Mouse (Mus musculus): ENCODE measurements around the gene Rps26. TPM values are rescaled to one million over a fixed set of nuclear protein-coding genes. Genes with fewer than 3 reads are reported as not detected.

Gene Rps26
- polyA plus RNA-seq, 1 experiment from 2014 or later = 493 TPM

DNA sequence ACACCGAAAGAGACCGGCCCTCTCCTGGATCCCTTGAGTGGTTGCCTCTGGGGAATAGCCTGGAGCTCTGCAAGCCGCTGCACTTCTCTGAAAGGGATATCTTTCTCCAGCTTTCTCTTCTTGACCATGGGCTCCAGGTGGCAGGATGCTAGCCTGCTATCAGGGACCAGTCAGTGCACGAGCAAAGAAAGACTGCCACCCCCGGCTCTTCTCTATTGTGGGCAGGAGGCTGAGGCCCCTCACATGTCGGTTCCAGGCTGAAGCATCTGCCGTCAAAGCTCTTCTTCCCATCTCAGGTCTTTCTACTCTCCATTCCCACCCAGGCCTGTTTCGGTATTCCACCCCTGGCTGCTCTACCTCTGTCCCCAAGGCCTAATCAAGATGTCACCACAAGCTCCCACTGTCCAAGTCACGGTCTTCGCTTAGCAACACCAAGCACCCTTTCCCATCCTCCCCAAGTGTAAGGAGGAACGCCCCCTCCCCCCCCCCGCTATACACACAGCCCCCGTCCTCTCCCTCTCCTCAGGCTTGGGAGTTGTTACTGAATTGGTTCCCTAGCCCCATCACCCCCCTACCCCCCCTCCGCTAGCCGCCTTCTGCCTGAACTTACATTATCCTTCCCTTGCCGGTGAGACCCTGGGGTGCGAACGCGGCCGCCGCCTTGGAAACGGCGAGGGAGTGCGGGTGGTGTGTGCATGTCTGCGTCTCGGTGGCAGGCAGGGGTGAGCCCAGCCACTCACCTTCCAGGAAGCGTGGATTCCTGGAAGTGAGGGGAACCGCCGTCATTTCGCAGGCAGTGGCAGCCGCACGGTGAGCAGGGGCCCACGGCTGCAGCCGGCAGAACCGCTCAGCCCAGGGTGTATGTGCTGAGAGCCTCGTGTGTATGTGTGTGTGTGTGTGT lies 18.8 kb upstream of the Rps26 start, which contains the start of gene Ikzf4:
Ikzf4 (minus strand) TSS at position 881 of the 901 bp plus-strand sequence.
- no peaks in the 10 kb centered on the region for H3K27me3 ChIP-seq (ENCODE audit: control insufficient read depth, insufficient read depth, low read length)
- no peaks in the 10 kb centered on the region for H3K9me3 ChIP-seq (ENCODE audit: control insufficient read depth, low read length)
- peak within 1 kb of the TSS; percentile 53 for H3K4me3 ChIP-seq (ENCODE audit: low read depth, low read length)
- peaks cover 29% of the 10 kb centered on the region for H3K4me1 ChIP-seq (ENCODE audit: control insufficient read depth, insufficient read depth, low read length)
- ATAC-seq (ENCODE audit: low read depth) = peak; percentile 82
- WGBS = 2% methylated on average over 34 of the region's 36 CpGs
- peaks cover 6% of the 10 kb centered on the region; the same call in 1 of the 2 replicates for H3K36me3 ChIP-seq (ENCODE audit: control insufficient read depth, insufficient read depth, low read length)
- H3K9ac ChIP-seq (replicated peaks; ENCODE audit: low read depth, low read length) = peak within 1 kb of the TSS; percentile 66
- peak within 1 kb of the TSS; percentile 72 for H3K4me2 ChIP-seq (ENCODE audit: low read depth, low read length)
- H3K27ac ChIP-seq (ENCODE audit: low read depth, low read length) = peak within 1 kb of the TSS; percentile 87

DNA sequence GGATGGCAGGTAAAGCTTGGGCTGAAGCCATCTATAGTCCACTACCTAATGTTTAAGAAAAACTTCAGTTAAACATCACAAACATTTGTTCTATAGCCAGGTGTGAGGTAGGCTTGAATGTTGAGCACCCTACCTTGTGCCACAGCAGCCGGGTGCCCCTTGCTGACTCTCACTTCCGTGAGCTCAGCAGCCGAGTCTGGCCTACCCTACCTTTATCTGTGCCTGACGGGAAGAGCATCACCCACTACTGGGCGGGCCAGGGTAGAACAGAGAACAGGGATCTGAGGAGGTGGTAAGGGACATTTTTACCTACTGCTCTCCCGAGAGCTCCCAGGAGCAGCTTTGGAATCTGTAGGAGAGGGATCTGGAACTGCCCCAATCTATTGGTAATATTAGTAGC lies 16.2 kb upstream of the Rps26 start:
- H3K9ac ChIP-seq (replicated peaks; ENCODE audit: low read depth, low read length) = no peak overlapping the region

DNA sequence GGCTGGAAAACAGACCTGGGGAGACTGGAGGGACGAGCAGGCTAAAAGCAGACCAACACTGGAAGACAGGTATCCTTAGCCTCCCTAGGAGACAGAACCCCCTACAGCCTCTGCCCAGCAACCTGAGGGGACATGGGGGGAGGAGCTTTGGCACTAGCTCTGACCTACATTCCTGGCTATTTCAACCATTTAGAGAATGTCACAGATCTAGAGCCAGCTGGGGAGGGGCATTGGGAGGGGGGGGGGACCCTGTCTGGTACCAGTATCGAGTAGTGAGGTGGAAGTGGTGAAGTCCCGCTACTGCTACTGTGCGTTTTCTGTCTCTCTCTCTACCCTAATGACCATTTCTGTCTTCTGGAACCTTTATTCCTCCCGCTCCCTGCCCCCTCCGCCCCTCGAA lies 15.3 kb upstream of the Rps26 start:
- Histone ChIP-seq H3K9ac (replicated peaks; ENCODE audit: low read depth, low read length) (no peak overlapping the region), H3K36me3 (ENCODE audit: control insufficient read depth, insufficient read depth, low read length) (peaks cover 26% of the 10 kb centered on the region)

More for the DNA sequence above, 16.2 kb upstream of the Rps26 start:
- Histone ChIP-seq H3K9me3 (ENCODE audit: control insufficient read depth, low read length) (no peaks in the 10 kb centered on the region), H3K4me3 (ENCODE audit: low read depth, low read length) (no peak overlapping the region), H3K4me1 (ENCODE audit: control insufficient read depth, insufficient read depth, low read length) (peaks cover 29% of the 10 kb centered on the region), H3K4me2 (ENCODE audit: low read depth, low read length) (no peak overlapping the region), H3K27me3 (ENCODE audit: control insufficient read depth, insufficient read depth, low read length) (no peaks in the 10 kb centered on the region), H3K27ac (ENCODE audit: low read depth, low read length) (no peak overlapping the region), H3K36me3 (ENCODE audit: control insufficient read depth, insufficient read depth, low read length) (peaks cover 23% of the 10 kb centered on the region)
- 86% methylated on average over 6 of the region's 6 CpGs for WGBS
- no peak for ATAC-seq (ENCODE audit: low read depth)

DNA sequence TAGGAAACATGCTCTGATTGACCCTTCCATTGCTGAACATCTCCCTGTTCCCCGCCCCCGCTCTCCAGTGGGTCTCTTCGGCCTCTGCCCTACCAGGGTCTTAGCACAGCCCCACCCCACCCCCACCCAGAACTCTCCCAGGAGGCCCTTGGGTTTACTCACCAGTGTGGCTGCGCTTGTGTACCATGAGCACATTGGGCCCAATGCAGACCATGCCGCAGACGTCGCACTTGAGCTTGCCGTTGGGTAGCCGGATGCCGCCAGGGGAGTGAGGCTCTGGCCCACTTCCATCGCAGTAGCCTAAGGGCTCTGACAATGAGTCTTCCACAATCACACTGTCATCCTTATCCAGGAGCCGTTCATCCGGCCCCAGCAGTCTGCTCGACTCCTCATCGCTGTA lies 14.3 kb upstream of the Rps26 start:
- H3K9me3 ChIP-seq (ENCODE audit: control insufficient read depth, low read length) = no peaks in the 10 kb centered on the region
- H3K4me3 ChIP-seq (ENCODE audit: low read depth, low read length) = no peak overlapping the region
- 90% methylated on average over 15 of the region's 15 CpGs for WGBS
- H3K27me3 ChIP-seq (ENCODE audit: control insufficient read depth, insufficient read depth, low read length) = no peaks in the 10 kb centered on the region
- no peak overlapping the region for H3K4me2 ChIP-seq (ENCODE audit: low read depth, low read length)
- no peak overlapping the region for H3K9ac ChIP-seq (replicated peaks; ENCODE audit: low read depth, low read length)
- no peak for ATAC-seq (ENCODE audit: low read depth)
- no peak overlapping the region for H3K27ac ChIP-seq (ENCODE audit: low read depth, low read length)
- H3K4me1 ChIP-seq (ENCODE audit: control insufficient read depth, insufficient read depth, low read length) = peaks cover 23% of the 10 kb centered on the region; the same call in 1 of the 2 replicates
- peaks cover 35% of the 10 kb centered on the region for H3K36me3 ChIP-seq (ENCODE audit: control insufficient read depth, insufficient read depth, low read length)

More for the DNA sequence above, 15.3 kb upstream of the Rps26 start:
- Histone ChIP-seq H3K4me1 (ENCODE audit: control insufficient read depth, insufficient read depth, low read length) (peaks cover 28% of the 10 kb centered on the region), H3K9me3 (ENCODE audit: control insufficient read depth, low read length) (no peaks in the 10 kb centered on the region), H3K27ac (ENCODE audit: low read depth, low read length) (no peak overlapping the region), H3K27me3 (ENCODE audit: control insufficient read depth, insufficient read depth, low read length) (no peaks in the 10 kb centered on the region), H3K4me2 (ENCODE audit: low read depth, low read length) (no peak overlapping the region), H3K4me3 (ENCODE audit: low read depth, low read length) (no peak overlapping the region)
- no peak for ATAC-seq (ENCODE audit: low read depth)
- 85% methylated on average over 7 of the region's 7 CpGs for WGBS

DNA sequence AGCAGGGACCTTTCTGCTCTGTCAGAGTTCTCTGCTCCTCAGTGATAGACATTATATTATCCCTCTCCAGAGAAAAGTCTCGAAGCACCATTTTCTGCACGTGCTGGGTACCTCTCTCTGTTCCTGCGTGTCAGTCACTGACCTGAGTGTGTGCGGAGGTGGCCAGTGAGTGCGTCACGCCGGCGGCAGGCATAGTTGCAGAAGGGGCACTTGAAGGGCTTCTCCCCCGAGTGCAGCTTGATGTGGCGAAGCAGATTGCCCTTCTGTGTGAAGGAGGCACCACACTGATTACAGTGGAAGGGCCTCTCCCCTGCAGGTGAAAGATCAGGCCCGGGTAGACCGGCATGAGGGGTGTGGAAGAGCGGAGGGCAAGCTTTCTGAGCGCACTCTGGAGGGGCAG lies 13.5 kb upstream of the Rps26 start:
- no peak overlapping the region for H3K9ac ChIP-seq (replicated peaks; ENCODE audit: low read depth, low read length)
- no peak overlapping the region for H3K4me3 ChIP-seq (ENCODE audit: low read depth, low read length)
- H3K4me2 ChIP-seq (ENCODE audit: low read depth, low read length) = no peak overlapping the region
- WGBS = 88% methylated on average over 14 of the region's 14 CpGs
- no peaks in the 10 kb centered on the region for H3K27me3 ChIP-seq (ENCODE audit: control insufficient read depth, insufficient read depth, low read length)
- peaks cover 44% of the 10 kb centered on the region for H3K36me3 ChIP-seq (ENCODE audit: control insufficient read depth, insufficient read depth, low read length)
- no peak overlapping the region for H3K27ac ChIP-seq (ENCODE audit: low read depth, low read length)
- peaks cover 20% of the 10 kb centered on the region; the same call in 1 of the 2 replicates for H3K4me1 ChIP-seq (ENCODE audit: control insufficient read depth, insufficient read depth, low read length)
- no peaks in the 10 kb centered on the region for H3K9me3 ChIP-seq (ENCODE audit: control insufficient read depth, low read length)
- no peak for ATAC-seq (ENCODE audit: low read depth)

DNA sequence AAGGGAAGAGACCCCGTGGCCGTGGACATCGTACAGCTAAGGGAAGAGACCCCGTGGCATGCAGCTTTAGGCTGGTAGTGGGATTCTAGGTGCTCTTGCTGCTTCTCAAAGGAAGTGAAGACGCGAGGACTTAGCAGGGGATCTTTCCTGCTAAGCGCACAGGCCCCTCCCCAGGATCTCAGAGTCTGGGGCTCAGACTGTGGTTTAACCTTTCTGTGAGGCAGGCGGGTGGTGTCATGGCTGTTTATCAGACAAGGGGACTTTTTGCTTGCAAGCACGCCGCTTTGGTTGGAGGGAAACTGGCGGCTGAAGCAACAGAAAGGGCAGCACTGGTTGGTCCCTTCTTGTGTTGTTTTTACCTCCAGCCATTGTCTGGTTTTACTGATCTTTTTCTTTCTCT lies 10.5 kb upstream of the Rps26 start:
- no peaks in the 10 kb centered on the region for H3K27me3 ChIP-seq (ENCODE audit: control insufficient read depth, insufficient read depth, low read length)
- H3K9me3 ChIP-seq (ENCODE audit: control insufficient read depth, low read length) = no peaks in the 10 kb centered on the region
- H3K4me3 ChIP-seq (ENCODE audit: low read depth, low read length) = no peak overlapping the region
- H3K27ac ChIP-seq (ENCODE audit: low read depth, low read length) = no peak overlapping the region
- H3K9ac ChIP-seq (replicated peaks; ENCODE audit: low read depth, low read length) = no peak overlapping the region
- no peaks in the 10 kb centered on the region for H3K4me1 ChIP-seq (ENCODE audit: control insufficient read depth, insufficient read depth, low read length)
- WGBS = 9% methylated on average over 11 of the region's 11 CpGs
- H3K4me2 ChIP-seq (ENCODE audit: low read depth, low read length) = 0 out of 2 replicates have a peak overlapping the region, but pooled peaks have one; percentile 8
- no peak for ATAC-seq (ENCODE audit: low read depth)
- H3K36me3 ChIP-seq (ENCODE audit: control insufficient read depth, insufficient read depth, low read length) = peaks cover 70% of the 10 kb centered on the region

DNA sequence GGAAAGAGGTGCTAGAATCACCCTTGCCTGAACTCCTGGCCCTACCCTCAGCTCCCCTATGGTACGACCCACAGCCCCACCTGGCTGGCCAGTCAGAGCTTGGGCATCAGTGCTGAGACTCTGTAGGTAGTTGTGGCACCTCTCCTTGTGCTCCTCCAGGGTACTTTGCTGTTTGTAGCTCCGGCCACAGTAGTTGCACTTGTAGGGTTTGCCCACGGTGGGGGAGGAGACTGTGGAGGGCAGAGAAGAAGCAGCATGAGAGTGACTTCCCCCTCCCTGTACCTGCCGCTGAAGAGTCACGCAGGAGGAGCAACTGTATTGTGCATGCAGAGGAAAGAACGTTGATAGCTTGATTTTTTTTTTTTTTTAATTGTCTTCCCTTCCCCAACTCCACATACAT lies 10.0 kb upstream of the Rps26 start:
- peaks cover 70% of the 10 kb centered on the region for H3K36me3 ChIP-seq (ENCODE audit: control insufficient read depth, insufficient read depth, low read length)
- no peak overlapping the region for H3K9ac ChIP-seq (replicated peaks; ENCODE audit: low read depth, low read length)
- no peak overlapping the region for H3K27ac ChIP-seq (ENCODE audit: low read depth, low read length)
- 50% methylated on average over 5 of the region's 6 CpGs for WGBS
- ATAC-seq (ENCODE audit: low read depth) = no peak
- no peaks in the 10 kb centered on the region for H3K27me3 ChIP-seq (ENCODE audit: control insufficient read depth, insufficient read depth, low read length)
- H3K9me3 ChIP-seq (ENCODE audit: control insufficient read depth, low read length) = no peaks in the 10 kb centered on the region
- H3K4me2 ChIP-seq (ENCODE audit: low read depth, low read length) = no peak overlapping the region
- H3K4me1 ChIP-seq (ENCODE audit: control insufficient read depth, insufficient read depth, low read length) = no peaks in the 10 kb centered on the region
- H3K4me3 ChIP-seq (ENCODE audit: low read depth, low read length) = no peak overlapping the region

DNA sequence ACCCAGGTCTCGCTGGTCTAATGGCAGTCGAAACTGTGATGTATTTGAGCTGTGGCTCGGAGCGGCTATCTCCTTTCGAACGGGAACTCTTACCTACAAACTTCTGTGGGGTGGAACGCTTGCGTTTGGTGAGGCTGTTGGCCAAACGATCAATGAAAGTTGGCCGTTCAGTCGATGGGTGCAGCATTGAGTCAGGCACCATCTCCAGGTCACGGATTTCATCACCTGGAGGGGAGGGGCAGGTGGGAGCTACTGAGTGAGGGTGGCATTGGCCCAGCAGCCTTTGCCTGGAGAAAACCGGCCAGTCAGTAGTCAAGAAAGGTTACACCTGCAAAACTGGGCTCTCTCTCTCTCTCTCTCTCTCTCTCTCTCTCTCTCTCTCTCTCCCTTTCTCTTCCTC lies 9.2 kb upstream of the Rps26 start:
- H3K9ac ChIP-seq (replicated peaks; ENCODE audit: low read depth, low read length) = no peak overlapping the region
- no peak overlapping the region for H3K4me2 ChIP-seq (ENCODE audit: low read depth, low read length)
- no peaks in the 10 kb centered on the region for H3K4me1 ChIP-seq (ENCODE audit: control insufficient read depth, insufficient read depth, low read length)
- WGBS = 97% methylated on average over 13 of the region's 13 CpGs
- no peak overlapping the region for H3K4me3 ChIP-seq (ENCODE audit: low read depth, low read length)
- peaks cover 67% of the 10 kb centered on the region for H3K36me3 ChIP-seq (ENCODE audit: control insufficient read depth, insufficient read depth, low read length)
- ATAC-seq (ENCODE audit: low read depth) = no peak
- no peak overlapping the region for H3K27ac ChIP-seq (ENCODE audit: low read depth, low read length)
- H3K9me3 ChIP-seq (ENCODE audit: control insufficient read depth, low read length) = no peaks in the 10 kb centered on the region
- H3K27me3 ChIP-seq (ENCODE audit: control insufficient read depth, insufficient read depth, low read length) = no peaks in the 10 kb centered on the region

DNA sequence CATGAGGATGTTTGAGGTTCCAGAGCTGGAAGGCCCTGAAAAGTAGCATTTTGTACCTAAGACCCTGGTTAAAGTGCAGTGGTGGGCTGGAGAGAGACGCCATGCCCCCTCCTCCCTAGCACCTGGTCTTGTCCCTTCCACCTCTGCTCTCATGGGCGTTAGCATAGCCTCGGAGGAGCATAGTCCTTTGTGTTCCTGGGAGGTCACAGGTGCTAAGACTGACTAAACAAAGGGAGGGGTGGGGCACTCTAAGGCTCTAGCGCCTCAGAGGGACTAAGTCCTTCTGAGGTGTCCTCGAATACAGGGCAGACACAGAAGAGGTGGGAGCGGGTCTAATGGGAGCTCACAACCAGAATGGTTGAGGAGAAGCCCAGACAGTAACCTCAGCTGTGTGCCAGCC lies 5.0 kb upstream of the Rps26 start:
- H3K27ac ChIP-seq (ENCODE audit: low read depth, low read length) = no peak overlapping the region
- H3K27me3 ChIP-seq (ENCODE audit: control insufficient read depth, insufficient read depth, low read length) = no peaks in the 10 kb centered on the region
- no peaks in the 10 kb centered on the region for H3K4me1 ChIP-seq (ENCODE audit: control insufficient read depth, insufficient read depth, low read length)
- WGBS = 21% methylated on average over 6 of the region's 6 CpGs
- no peak overlapping the region for H3K4me2 ChIP-seq (ENCODE audit: low read depth, low read length)
- peaks cover 42% of the 10 kb centered on the region for H3K36me3 ChIP-seq (ENCODE audit: control insufficient read depth, insufficient read depth, low read length)
- no peak overlapping the region for H3K9ac ChIP-seq (replicated peaks; ENCODE audit: low read depth, low read length)
- H3K9me3 ChIP-seq (ENCODE audit: control insufficient read depth, low read length) = no peaks in the 10 kb centered on the region
- ATAC-seq (ENCODE audit: low read depth) = no peak
- no peak overlapping the region for H3K4me3 ChIP-seq (ENCODE audit: low read depth, low read length)
